Mouse (Mus musculus) embryonic facial prominence, embryonic 10.5 days (tissue): ENCODE measurements around the gene Gpr182. TPM values are rescaled to one million over a fixed set of nuclear protein-coding genes. Genes with fewer than 3 reads are reported as not detected.
A peak's percentile ranks its signal among the peaks of the same experiment; 100 is the strongest.

ENCODE experiments used
- DNase-seq: peaks from one replicate; pipeline ENCODE4 v3.0.0-alpha.2; 2017; ENCODE audit warnings: low spot score
- H3K27ac ChIP-seq: fragments of 300-500 bp; sonication (generic); replicated peaks from 2 replicates; pipeline ENCODE4 v1.5.1; 2016; ENCODE audit warnings: mild to moderate bottlenecking
- H3K27me3 ChIP-seq: fragments of 300-500 bp; sonication (generic); replicated peaks from 2 replicates; pipeline ENCODE4 v1.6.1; 2016; ENCODE audit warnings: low read depth, mild to moderate bottlenecking; ENCODE audit not compliant: poor library complexity, severe bottlenecking
- H3K36me3 ChIP-seq: fragments of 300-500 bp; sonication (generic); replicated peaks from 2 replicates; pipeline ENCODE4 v1.6.1; 2016; ENCODE audit warnings: mild to moderate bottlenecking, moderate library complexity
- H3K4me1 ChIP-seq: fragments of 300-500 bp; sonication (generic); 2 replicates; pipeline ENCODE4 v1.6.1; 2016
- H3K4me3 ChIP-seq: fragments of 300-500 bp; sonication (generic); 2 replicates; pipeline ENCODE4 v1.5.1; 2016; ENCODE audit warnings: mild to moderate bottlenecking, moderate library complexity
- H3K9me3 ChIP-seq: fragments of 300-500 bp; sonication (generic); 2 replicates; pipeline ENCODE4 v1.6.1; 2016; ENCODE audit warnings: mild to moderate bottlenecking
- whole genome bisulfite sequencing: fragments of 180-500 bp; shearing (Covaris S2); methylation state at CpG from one replicate; pipeline ENCODE4 v1.1.7; 2016; 5-methylcytosine and 5-hydroxymethylcytosine counted together
- polyA plus RNA-seq: library from polyadenylated mRNA; unstranded; fragments of >200 nt; fragmentation: Nextera tagmentation; extraction: Ambion mirVana; gene quantifications from 2 replicates; pipeline ENCODE4 v1.2.1, GENCODE M21; 2016

The Gpr182 gene
- polyA plus RNA-seq, 1 experiment from 2014 or later: 0.46 TPM

- Histone ChIP-seq H3K36me3 (no peaks in the 10 kb centered on the region), H3K4me1 (0 out of 2 replicates have a peak, but pooled peaks cover 12% of the 10 kb centered on the region), H3K4me3 (no peak overlapping the region), H3K27me3 (no peaks in the 10 kb centered on the region), H3K9me3 (no peaks in the 10 kb centered on the region), H3K27ac (no peak overlapping the region)
- 91% methylated on average over 4 of the region's 4 CpGs for WGBS
- no peak for DNase-seq
Measured at GRCm38 (mm10) chr10:127705783-127706182, 45.7 kb downstream of the Gpr182 start.

- peaks cover 5% of the 10 kb centered on the region for H3K36me3 ChIP-seq
- no peak for DNase-seq
- 55% methylated on average over 2 of the region's 2 CpGs for WGBS
- no peaks in the 10 kb centered on the region for H3K27me3 ChIP-seq
- 0 out of 2 replicates have a peak, but pooled peaks cover 5% of the 10 kb centered on the region for H3K4me1 ChIP-seq
- H3K4me3 ChIP-seq: no peak within 1 kb of the TSS
- no peak within 1 kb of the TSS for H3K27ac ChIP-seq
- H3K9me3 ChIP-seq: no peaks in the 10 kb centered on the region
Measured at GRCm38 (mm10) chr10:127704766-127705220, 46.7 kb downstream of the Gpr182 start, which contains the start of gene Myo1a. Gene Myo1a (plus strand): TSS chr10:127705170.

GRCm38 (mm10) chr10:127704293-127704692, 47.2 kb downstream of the Gpr182 start:
- no peak for DNase-seq
- peaks cover 10% of the 10 kb centered on the region for H3K36me3 ChIP-seq
- no peaks in the 10 kb centered on the region for H3K27me3 ChIP-seq
- no peak overlapping the region for H3K4me3 ChIP-seq
- H3K4me1 ChIP-seq: 0 out of 2 replicates have a peak, but pooled peaks cover 5% of the 10 kb centered on the region
- no peak overlapping the region for H3K27ac ChIP-seq
- no peaks in the 10 kb centered on the region for H3K9me3 ChIP-seq
- 70% methylated on average over 2 of the region's 2 CpGs for WGBS

- H3K27ac ChIP-seq: no peak overlapping the region
- peaks cover 20% of the 10 kb centered on the region for H3K36me3 ChIP-seq
- H3K9me3 ChIP-seq: no peaks in the 10 kb centered on the region
- H3K4me3 ChIP-seq: no peak overlapping the region
- H3K4me1 ChIP-seq: 0 out of 2 replicates have a peak, but pooled peaks cover 5% of the 10 kb centered on the region
- H3K27me3 ChIP-seq: no peaks in the 10 kb centered on the region
- peak; percentile 25 for DNase-seq
- WGBS: 47% methylated on average over 4 of the region's 4 CpGs
Measured at GRCm38 (mm10) chr10:127703299-127703698, 48.2 kb downstream of the Gpr182 start.

- Histone ChIP-seq H3K4me1 (no peaks in the 10 kb centered on the region), H3K9me3 (no peaks in the 10 kb centered on the region), H3K27me3 (no peaks in the 10 kb centered on the region), H3K4me3 (no peak overlapping the region), H3K27ac (no peak overlapping the region), H3K36me3 (peaks cover 62% of the 10 kb centered on the region)
- 93% methylated on average over 7 of the region's 7 CpGs for WGBS
- DNase-seq: no peak
Measured at GRCm38 (mm10) chr10:127698966-127699365, 52.6 kb downstream of the Gpr182 start.

Other genes starting within 250 kb of the Gpr182 start
- 2.2 and 4.5 TPM in 2 replicates for gene Ndufa4l2, start 236.8 kb downstream of the Gpr182 start, polyA plus RNA-seq
- 110 and 129 TPM in 2 replicates for gene Shmt2, start 229.3 kb downstream of the Gpr182 start, polyA plus RNA-seq
- 5.2 and 9.7 TPM in 2 replicates for gene Nxph4, start 217.2 kb downstream of the Gpr182 start, polyA plus RNA-seq
- 66.6 and 70.6 TPM in 2 replicates for gene Lrp1, start 130.6 kb downstream of the Gpr182 start, polyA plus RNA-seq
- 10.4 and 11.5 TPM in 2 replicates for gene Stat6, start 108.7 kb downstream of the Gpr182 start, polyA plus RNA-seq
- 10.0 and 10.7 TPM in 2 replicates for gene Nemp1, start 84.8 kb downstream of the Gpr182 start, polyA plus RNA-seq
- 11.6 and 12.1 TPM in 2 replicates for gene Nab2, start 83.2 kb downstream of the Gpr182 start, polyA plus RNA-seq
- 0.54 and 0.71 TPM in 2 replicates for gene Myo1a, start 46.6 kb downstream of the Gpr182 start, polyA plus RNA-seq
- gene Tac2, start 27.3 kb downstream of the Gpr182 start, polyA plus RNA-seq: 1.5 and 2.0 TPM in 2 replicates
- gene Zbtb39, start 12.2 kb downstream of the Gpr182 start, polyA plus RNA-seq: 5.3 and 5.4 TPM in 2 replicates
- 0.07 and 0.08 TPM in 2 replicates for gene Rdh1, start 8.0 kb upstream of the Gpr182 start, polyA plus RNA-seq
- 0.15 and 0.17 TPM in 2 replicates for gene Rdh16f1, start 8.1 kb upstream of the Gpr182 start, polyA plus RNA-seq
- not detected in 2 replicates for gene Rdh9, start 24.7 kb upstream of the Gpr182 start, polyA plus RNA-seq
- gene Rdh16, start 49.4 kb upstream of the Gpr182 start, polyA plus RNA-seq: not detected in 2 replicates
- gene Rdh19, start 98.2 kb upstream of the Gpr182 start, polyA plus RNA-seq: not detected in 2 replicates
- gene Rdh16f2, start 114.7 kb upstream of the Gpr182 start, polyA plus RNA-seq: not detected in 2 replicates
- gene Rdh7, start 137.1 kb upstream of the Gpr182 start, polyA plus RNA-seq: not detected in 2 replicates
- not detected in 2 replicates for gene Sdr9c7, start 146.8 kb upstream of the Gpr182 start, polyA plus RNA-seq